Mouse (Mus musculus) brain, embryonic 14.5 days (tissue): ENCODE data around the gene Chaf1b. TPM values are rescaled to one million over a fixed set of nuclear protein-coding genes. Genes with fewer than 3 reads are reported as not detected.
A peak's percentile ranks its signal among the peaks of the same experiment; 100 is the strongest.

Experiments used
- DNase-seq: peaks from one replicate; pipeline ENCODE4 v3.0.0-alpha.2; 2011; ENCODE audit warnings: low read depth
- CTCF ChIP-seq: fragments of 200-500 bp; IDR thresholded peaks from 2 replicates; pipeline ENCODE4 v1.5.1; 2012; ENCODE audit warnings: inconsistent platforms, mild to moderate bottlenecking, moderate library complexity, borderline replicate concordance; ENCODE audit not compliant: insufficient read depth, insufficient read length; ENCODE audit errors: extremely low read depth
- POLR2A ChIP-seq: fragments of 200-500 bp; IDR thresholded peaks from 2 replicates; pipeline ENCODE4 v1.6.1; 2012; ENCODE audit warnings: mild to moderate bottlenecking, inconsistent platforms, borderline replicate concordance; ENCODE audit not compliant: poor library complexity, insufficient read depth, insufficient read length, severe bottlenecking; ENCODE audit errors: extremely low read depth
- polyA plus RNA-seq: library from polyadenylated mRNA; depleted of rRNA; stranded (reverse); fragments of >200 nt; gene quantifications from 2 replicates; pipeline ENCODE4 v1.2.3, GENCODE M21; 2012

Chaf1b gene
- polyA plus RNA-seq, 1 experiment: 20.5 TPM

- DNase-seq: no peak
- TF ChIP-seq POLR2A: no peak
- TF ChIP-seq CTCF: peak; percentile 50; the same call in 1 of the 2 replicates
Observed at GRCm38 (mm10) chr16:93915338-93915849, 31.7 kb downstream of the Chaf1b start.

- TF ChIP-seq POLR2A: no peak
- TF ChIP-seq CTCF: peak; percentile 87
- DNase-seq: peak; percentile 84
Observed at GRCm38 (mm10) chr16:93917712-93918678, 34.3 kb downstream of the Chaf1b start.

DNA sequence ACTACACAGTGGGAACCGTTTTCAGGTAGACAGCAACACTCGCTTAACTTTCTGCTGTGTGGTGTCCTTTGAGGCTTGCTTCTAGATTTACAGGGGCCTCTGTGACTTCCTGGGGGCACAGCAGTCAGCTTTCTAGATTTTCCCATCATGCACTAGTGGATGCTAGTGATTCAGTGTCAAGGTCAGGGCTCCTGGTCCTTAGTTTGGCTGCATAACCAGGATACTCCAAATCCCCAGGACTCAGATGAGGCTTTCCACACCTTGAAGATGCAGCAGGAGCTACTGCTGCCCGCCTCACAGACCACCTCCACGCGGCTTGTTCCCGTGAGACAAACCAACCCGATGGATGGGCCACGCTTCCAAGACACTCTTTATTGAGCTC lies 35.0 kb downstream of the Chaf1b start:
- TF ChIP-seq CTCF: no peak
- TF ChIP-seq POLR2A: no peak
- DNase-seq: no peak

DNA sequence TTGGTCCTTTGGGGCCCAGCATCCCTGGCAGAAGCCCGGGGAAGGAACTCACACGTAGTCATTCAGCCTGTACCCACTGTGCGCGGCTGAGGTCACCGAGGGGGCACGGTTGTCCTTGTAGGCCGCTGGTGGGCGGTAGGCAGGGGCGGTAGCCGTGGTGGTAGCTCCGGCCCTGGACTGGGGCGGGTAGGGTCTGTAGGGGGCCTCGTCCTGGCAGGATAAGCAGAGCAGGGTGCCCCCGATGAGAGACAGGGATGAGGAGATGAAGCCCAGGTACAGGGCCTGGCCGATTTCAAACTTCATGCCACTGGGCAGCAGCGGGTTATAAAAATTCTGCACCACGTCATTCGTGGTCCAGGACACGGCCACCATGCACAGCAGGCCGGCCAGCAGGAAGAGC lies 35.5 kb downstream of the Chaf1b start:
- no peak for DNase-seq
- TF ChIP-seq POLR2A (no peak), CTCF (no peak)

- TF ChIP-seq CTCF (no peak), POLR2A (no peak)
Observed at GRCm38 (mm10) chr16:93920673-93921072, 37.0 kb downstream of the Chaf1b start.

GRCm38 (mm10) chr16:93922835-93923389 lies 39.2 kb downstream of the Chaf1b start:
- no peak for DNase-seq
- no peak for TF ChIP-seq POLR2A
- no peak for TF ChIP-seq CTCF

More at GRCm38 (mm10) chr16:93920673-93921072, 37.0 kb downstream of the Chaf1b start:
- DNase-seq: no peak

GRCm38 (mm10) chr16:93923788-93924187 lies 40.1 kb downstream of the Chaf1b start:
- no peak for TF ChIP-seq CTCF
- no peak for TF ChIP-seq POLR2A
- DNase-seq: no peak

DNA sequence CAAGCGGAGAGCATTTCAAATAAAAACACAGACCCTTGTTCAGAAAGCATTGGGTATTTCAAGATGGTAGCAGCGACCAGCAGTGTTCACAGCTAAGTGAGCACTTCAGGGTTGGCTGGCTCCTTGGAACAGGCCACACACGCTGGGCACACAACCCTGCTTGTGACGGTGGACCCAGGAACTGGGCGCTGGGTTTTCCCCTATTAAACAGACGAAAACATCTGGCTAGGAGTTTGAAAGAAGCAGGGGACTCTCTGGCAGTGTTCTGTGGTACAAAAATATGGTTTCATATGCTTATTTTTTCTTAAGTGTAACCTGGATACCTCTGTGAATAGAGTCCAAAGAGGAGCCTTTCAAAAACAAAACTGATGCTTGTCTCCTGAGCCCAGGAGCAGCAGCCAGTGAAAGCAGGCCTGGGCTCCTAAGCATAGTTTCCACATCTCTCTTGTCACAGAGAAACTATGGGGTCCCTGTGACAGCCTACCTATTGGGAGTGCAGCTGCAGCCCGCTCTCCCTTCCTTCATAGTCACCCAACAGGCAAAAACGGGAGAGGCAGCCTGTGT lies 42.1 kb downstream of the Chaf1b start:
- TF ChIP-seq POLR2A (no peak), CTCF (no peak)
- DNase-seq: no peak

DNA sequence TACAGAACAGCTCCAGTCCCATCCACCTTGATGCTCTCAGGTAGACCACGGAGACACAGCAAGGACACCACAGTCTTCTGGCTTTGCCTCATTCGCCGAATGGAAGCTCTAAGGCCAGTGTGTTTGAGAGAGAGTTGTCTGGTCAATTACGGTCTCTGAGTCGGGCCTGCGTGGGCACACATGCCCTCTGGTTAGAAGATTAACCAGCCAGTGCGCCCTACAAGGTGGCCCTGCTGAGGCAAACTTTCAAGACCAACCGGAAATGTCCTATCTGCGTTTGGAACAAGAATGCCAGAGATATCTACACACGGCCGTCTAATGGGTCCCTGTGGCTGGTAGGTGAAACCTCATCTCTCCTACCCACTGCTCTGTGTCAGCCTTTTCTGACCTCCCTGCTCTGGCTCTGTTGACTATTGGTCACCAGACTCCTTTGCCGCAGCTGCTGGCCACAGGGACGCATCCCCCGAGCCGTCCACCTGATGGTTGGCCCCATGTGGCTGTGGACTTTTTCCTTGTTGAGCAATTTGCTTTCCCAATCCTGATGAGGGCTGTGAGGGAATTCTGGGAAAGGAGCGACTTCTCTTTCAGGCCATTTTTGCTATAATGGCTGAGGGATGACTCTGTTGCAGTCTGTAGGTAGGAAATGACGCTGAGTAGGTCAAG lies 45.8 kb downstream of the Chaf1b start:
- TF ChIP-seq POLR2A (no peak), CTCF (no peak)
- no peak for DNase-seq

DNA sequence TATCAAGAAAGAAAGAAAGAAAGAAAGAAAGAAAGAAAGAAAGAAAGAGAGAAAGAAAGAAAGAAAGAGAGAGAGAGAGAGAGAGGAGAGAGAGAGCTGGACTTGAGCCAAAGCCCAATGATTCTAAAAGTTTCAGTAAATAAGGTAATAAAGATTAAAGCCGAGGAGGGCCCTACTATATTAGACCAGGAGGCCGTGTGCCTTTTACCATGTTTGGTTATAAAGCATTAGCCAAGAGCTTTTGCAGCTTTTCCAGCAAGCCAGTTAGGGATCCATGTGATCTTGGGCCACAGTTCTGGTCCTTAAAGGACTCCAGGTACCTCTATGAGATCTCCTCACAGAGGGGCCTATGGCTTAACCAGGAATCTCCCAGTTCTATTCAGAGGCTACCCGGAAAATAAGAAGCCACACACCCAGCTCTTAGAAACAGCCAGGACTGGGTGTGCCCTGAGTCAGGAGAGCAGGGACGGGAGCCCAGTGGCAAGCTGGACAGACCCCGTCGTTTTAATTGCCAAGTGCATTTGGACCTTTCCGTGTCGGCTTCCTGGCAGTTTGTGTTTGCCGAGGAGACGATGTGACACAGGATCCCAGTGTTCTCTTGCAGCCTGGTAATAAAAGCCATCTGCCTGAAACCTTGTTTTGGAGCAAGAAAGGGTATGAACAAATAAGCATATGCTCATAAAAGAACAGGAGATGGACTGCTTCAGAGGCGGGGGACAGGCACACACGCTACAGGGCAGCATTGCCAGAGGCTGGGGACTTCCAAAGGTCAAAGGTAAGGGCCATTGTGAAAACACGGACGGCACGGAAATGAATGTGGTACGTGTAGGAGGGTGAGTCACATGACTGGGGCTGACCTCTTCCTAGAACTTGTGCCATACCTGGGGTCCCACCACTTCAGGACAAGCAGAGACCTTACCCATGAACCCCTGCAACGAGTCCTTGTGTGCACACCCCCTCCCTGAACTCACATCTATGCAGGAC lies 48.8 kb downstream of the Chaf1b start:
- TF ChIP-seq POLR2A: no peak
- no peak for TF ChIP-seq CTCF
- no peak for DNase-seq
